Mouse (Mus musculus): Measurements from ENCODE around the gene Gm10100. TPM values are rescaled to one million over a fixed set of nuclear protein-coding genes. Genes with fewer than 3 reads are reported as not detected.
"Not testable (repeated sequence)": the region's sequence is repeated elsewhere in the genome, so short reads cannot be mapped to it uniquely, and the experiment has no call there.

The Gm10100 gene
- not detected in 2 replicates for polyA plus RNA-seq (2012; rRNA removed)

DNA sequence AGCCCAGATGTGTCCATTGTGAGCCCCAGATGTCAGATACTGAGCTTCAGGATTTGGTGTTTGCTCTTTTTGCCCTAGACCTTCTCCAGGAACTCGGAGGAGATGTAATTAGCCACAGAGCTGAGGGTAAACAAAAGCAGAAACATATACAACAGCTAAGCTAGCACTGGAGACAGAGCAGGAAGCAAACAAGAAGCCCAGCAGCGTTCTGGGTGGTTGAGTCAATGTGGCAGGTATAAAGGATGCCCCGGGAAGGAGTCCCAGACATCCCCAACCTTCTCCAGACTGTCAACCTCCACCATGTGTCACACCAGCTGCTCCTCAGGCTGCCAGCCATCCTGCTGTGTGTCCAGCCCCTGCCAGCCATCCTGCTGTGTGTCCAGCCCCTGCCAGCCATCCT is at the start of gene Gm10100:
Gm10100 (plus strand) TSS at position 301 of the 400 bp plus-strand sequence.
- TF ChIP-seq CTCF (IDR thresholded peaks at IDR 0.05; ENCODE audit: borderline replicate concordance, extremely low read depth, insufficient read depth, insufficient read length), result no peak
- TF ChIP-seq POLR2A (IDR thresholded peaks at IDR 0.05; ENCODE audit: borderline replicate concordance, extremely low read depth, insufficient read depth, insufficient read length, poor library complexity, severe bottlenecking), result no peak

DNA sequence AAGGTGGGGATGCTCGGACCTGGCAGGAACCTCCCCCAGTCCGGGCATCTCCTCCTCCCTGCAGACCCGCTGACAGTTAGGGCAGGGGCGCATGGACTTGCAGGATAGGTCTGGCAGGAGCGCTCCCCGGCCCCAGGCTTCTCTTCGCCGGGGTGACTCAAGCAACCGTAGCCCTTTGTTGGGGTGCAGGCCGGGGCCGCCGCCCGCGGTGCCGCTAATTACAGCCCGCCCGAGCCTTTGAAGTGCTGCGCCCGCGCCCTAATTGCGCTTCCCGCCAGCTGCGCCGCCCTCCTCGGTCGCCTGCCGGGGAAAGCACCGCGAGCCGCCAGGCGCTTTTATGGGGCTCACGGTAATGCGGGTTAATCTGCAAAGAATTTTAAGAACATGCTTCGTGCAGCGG is 48.7 kb upstream of the Gm10100 start:
- TF ChIP-seq POLR2A (IDR thresholded peaks at IDR 0.05; ENCODE audit: borderline replicate concordance, extremely low read depth, insufficient read depth, insufficient read length, poor library complexity, severe bottlenecking), result no peak
- peak; percentile 76 for DNase-seq (ENCODE audit: low read depth)

More for the DNA sequence above, at the start of gene Gm10100:
- no peak for DNase-seq (ENCODE audit: low read depth)

- no peak for DNase-seq (ENCODE audit: low read depth)
- no peak for TF ChIP-seq POLR2A (IDR thresholded peaks at IDR 0.05; ENCODE audit: borderline replicate concordance, extremely low read depth, insufficient read depth, insufficient read length, poor library complexity, severe bottlenecking)
- no peak for TF ChIP-seq CTCF (IDR thresholded peaks at IDR 0.05; ENCODE audit: borderline replicate concordance, extremely low read depth, insufficient read depth, insufficient read length)
These were observed 43.3 kb upstream of the Gm10100 start for GRCm38 (mm10) chr10:77682994-77683393.

GRCm38 (mm10) chr10:77684181-77684580 is 42.1 kb upstream of the Gm10100 start:
- TF ChIP-seq CTCF (IDR thresholded peaks at IDR 0.05; ENCODE audit: borderline replicate concordance, extremely low read depth, insufficient read depth, insufficient read length), result no peak
- no peak for TF ChIP-seq POLR2A (IDR thresholded peaks at IDR 0.05; ENCODE audit: borderline replicate concordance, extremely low read depth, insufficient read depth, insufficient read length, poor library complexity, severe bottlenecking)
- DNase-seq (ENCODE audit: low read depth), result no peak

- DNase-seq (ENCODE audit: low read depth), result no peak
- TF ChIP-seq CTCF (IDR thresholded peaks at IDR 0.05; ENCODE audit: borderline replicate concordance, extremely low read depth, insufficient read depth, insufficient read length) (no peak), POLR2A (IDR thresholded peaks at IDR 0.05; ENCODE audit: borderline replicate concordance, extremely low read depth, insufficient read depth, insufficient read length, poor library complexity, severe bottlenecking) (no peak)
These were observed 40.2 kb upstream of the Gm10100 start, which contains the start of gene Tspear for GRCm38 (mm10) chr10:77685895-77686664. TSS of gene Tspear (plus strand) at chr10:77686569.

DNA sequence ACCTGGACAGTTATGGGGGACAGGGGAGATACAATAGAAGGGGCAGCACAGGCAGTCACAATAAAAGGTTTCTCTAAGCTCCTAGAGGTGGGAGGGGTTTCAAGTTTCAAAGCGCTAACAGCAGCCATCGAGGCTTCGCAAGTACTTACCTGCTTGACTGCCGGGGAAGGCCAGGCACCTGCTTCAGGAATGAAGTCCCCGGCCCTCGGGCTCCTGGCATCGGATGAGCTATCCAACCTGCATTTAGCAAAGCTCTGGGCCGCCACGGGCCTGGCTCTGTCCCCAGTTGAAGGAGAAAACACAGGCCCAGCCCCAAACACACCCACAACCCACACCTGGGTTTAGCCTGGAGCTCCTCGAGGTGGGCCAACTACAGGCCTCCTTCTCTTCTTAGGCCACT is 39.3 kb upstream of the Gm10100 start:
- DNase-seq (ENCODE audit: low read depth), result no peak
- no peak for TF ChIP-seq CTCF (IDR thresholded peaks at IDR 0.05; ENCODE audit: borderline replicate concordance, extremely low read depth, insufficient read depth, insufficient read length)
- TF ChIP-seq POLR2A (IDR thresholded peaks at IDR 0.05; ENCODE audit: borderline replicate concordance, extremely low read depth, insufficient read depth, insufficient read length, poor library complexity, severe bottlenecking), result no peak

GRCm38 (mm10) chr10:77690356-77690807 is 35.9 kb upstream of the Gm10100 start, which contains the start of gene Gm19402:
TSS of gene Gm19402 (minus strand) at chr10:77690757.
- DNase-seq (ENCODE audit: low read depth), result not testable (repeated sequence)

DNA sequence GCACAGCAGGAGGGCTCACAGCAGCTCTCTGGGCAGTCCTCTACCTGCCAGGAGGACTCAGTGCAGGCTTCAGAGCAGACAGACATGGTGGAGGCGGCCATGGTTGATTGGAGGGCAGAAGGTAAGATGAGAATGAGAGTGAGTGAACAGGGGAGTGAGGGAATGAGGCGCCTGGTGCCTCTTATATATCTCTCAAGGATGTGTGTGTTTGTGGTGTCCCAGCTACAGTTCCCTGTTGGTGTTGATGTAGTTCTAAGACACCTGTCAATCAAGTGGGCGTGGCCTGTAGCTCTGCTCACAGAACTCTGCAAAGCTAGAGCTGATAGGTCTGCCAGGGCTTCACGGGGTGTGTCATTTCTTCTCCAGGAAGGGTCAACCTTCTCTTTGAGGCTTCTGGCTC is 29.2 kb upstream of the Gm10100 start, which contains the start of gene Gm9508:
Gm9508 (minus strand) TSS at position 101 of the 400 bp plus-strand sequence.
- TF ChIP-seq CTCF (IDR thresholded peaks at IDR 0.05; ENCODE audit: borderline replicate concordance, extremely low read depth, insufficient read depth, insufficient read length), result no peak
- no peak for TF ChIP-seq POLR2A (IDR thresholded peaks at IDR 0.05; ENCODE audit: borderline replicate concordance, extremely low read depth, insufficient read depth, insufficient read length, poor library complexity, severe bottlenecking)
- DNase-seq (ENCODE audit: low read depth), result no peak

DNA sequence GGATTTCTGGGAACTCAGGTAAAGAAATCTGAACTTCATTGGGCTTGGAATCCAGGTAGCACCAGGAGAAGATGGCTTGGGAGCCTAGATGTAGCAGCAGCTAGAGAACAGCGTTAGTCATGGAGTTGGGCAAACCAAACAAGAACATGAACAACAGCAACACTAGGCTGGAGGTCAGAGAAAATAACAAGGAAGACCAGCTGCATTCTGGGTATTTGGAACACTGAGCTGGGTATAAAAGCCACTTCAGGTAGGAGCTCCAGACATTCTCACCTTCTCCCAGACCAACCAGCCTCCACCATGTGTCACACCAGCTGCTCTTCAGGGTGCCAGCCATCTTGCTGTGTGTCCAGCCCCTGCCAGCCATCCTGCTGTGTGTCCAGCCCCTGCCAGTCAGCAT is 20.0 kb upstream of the Gm10100 start, which contains the start of gene Gm10272:
Gm10272 (plus strand) TSS at position 301 of the 400 bp plus-strand sequence.
- DNase-seq (ENCODE audit: low read depth), result no peak
- TF ChIP-seq CTCF (IDR thresholded peaks at IDR 0.05; ENCODE audit: borderline replicate concordance, extremely low read depth, insufficient read depth, insufficient read length) (no peak), POLR2A (IDR thresholded peaks at IDR 0.05; ENCODE audit: borderline replicate concordance, extremely low read depth, insufficient read depth, insufficient read length, poor library complexity, severe bottlenecking) (no peak)

DNA sequence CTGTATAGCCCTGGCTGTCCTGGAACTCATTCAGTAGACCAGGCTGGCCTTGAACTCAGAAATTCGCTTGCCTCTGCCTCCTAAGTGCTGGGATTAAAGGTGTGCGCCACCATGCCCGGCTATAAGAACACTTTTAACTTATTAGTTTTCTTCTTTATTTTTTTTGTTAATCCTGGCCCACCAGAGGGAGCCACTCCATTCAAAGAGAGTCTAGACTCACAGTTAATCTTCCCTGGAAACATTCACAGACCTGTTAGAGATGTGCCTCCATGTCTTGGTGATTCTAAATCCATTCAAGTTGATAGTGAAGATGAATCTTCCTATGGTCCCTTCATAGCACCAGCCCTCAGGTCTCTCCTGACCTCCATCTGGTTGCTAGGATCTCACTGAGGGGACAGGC is 16.5 kb upstream of the Gm10100 start:
- no peak for DNase-seq (ENCODE audit: low read depth)
- TF ChIP-seq POLR2A (IDR thresholded peaks at IDR 0.05; ENCODE audit: borderline replicate concordance, extremely low read depth, insufficient read depth, insufficient read length, poor library complexity, severe bottlenecking), result no peak
- no peak for TF ChIP-seq CTCF (IDR thresholded peaks at IDR 0.05; ENCODE audit: borderline replicate concordance, extremely low read depth, insufficient read depth, insufficient read length)

DNA sequence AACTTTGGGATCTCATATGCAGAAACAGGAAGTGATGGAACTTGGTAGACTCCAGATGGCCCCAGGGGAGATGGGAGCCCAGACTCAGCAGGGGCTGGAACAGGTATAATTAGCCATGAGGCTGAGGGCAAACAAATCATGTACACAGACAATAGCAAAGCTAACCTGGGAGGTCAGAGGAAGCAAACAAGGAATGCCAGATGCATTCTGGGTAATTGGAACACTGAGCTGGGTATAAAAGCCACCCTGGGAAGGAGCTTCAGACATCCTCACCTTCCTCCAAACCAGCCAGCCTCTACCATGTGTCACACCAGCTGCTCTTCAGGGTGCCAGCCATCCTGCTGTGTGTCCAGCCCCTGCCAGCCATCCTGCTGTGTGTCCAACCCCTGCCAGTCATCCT is 15.1 kb upstream of the Gm10100 start, which contains the start of gene Gm10024:
Gm10024 (plus strand) TSS at position 301 of the 400 bp plus-strand sequence.
- DNase-seq (ENCODE audit: low read depth), result not testable (repeated sequence)

- DNase-seq (ENCODE audit: low read depth), result no peak
- TF ChIP-seq POLR2A (IDR thresholded peaks at IDR 0.05; ENCODE audit: borderline replicate concordance, extremely low read depth, insufficient read depth, insufficient read length, poor library complexity, severe bottlenecking) (no peak), CTCF (IDR thresholded peaks at IDR 0.05; ENCODE audit: borderline replicate concordance, extremely low read depth, insufficient read depth, insufficient read length) (no peak)
These were observed 12.6 kb upstream of the Gm10100 start for GRCm38 (mm10) chr10:77713734-77714133.

Data from brain, embryonic 14.5 days (tissue).